Mouse (Mus musculus): Measurements from ENCODE around the gene Ift57. TPM values are rescaled to one million over a fixed set of nuclear protein-coding genes. Genes with fewer than 3 reads are reported as not detected.

The Ift57 gene
- polyA plus RNA-seq, 1 experiment from 2014 or later, result 30.7 TPM

DNA sequence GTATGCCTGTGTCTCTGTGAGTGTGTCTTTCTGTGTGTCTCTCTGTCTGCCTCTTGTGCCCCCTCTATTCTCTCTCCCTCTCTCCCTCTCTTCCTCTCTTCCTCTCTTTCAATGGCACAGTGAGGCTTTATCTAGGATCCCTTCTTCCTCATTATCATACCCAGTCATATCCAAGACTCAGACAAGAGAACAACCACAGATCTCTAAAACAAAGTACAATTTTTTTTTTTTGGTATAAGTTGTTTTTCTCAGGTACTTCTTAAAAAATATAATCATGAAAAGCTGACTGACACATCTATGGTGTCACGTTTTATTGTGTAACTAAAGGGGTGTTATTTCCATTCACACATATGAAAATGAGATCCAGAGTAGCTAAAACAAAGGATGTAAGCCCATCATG lies 74.0 kb downstream of the Ift57 start:
- H3K36me3 ChIP-seq, result no peaks in the 10 kb centered on the region
- H3K4me1 ChIP-seq (replicated peaks), result peaks cover 3% of the 10 kb centered on the region; the same call in 1 of the 2 replicates
- no peaks in the 10 kb centered on the region for H3K9me3 ChIP-seq
- H3K27me3 ChIP-seq, result no peaks in the 10 kb centered on the region
- ATAC-seq (ENCODE audit: insufficient number of reproducible peaks, insufficient read depth, low FRiP score, low TSS enrichment, low read depth), result no peak
- H3K9ac ChIP-seq (replicated peaks), result no peak overlapping the region
- WGBS, result 91% methylated on average over 1 of the region's 1 CpGs
- no peak overlapping the region for H3K27ac ChIP-seq
- no peak overlapping the region for H3K4me2 ChIP-seq
- no peak overlapping the region for H3K4me3 ChIP-seq (replicated peaks)

- ATAC-seq (ENCODE audit: insufficient number of reproducible peaks, insufficient read depth, low FRiP score, low TSS enrichment, low read depth), result no peak
- no peak overlapping the region for H3K9ac ChIP-seq (replicated peaks)
- peaks cover 5% of the 10 kb centered on the region; the same call in 1 of the 2 replicates for H3K4me1 ChIP-seq (replicated peaks)
- H3K27me3 ChIP-seq, result no peaks in the 10 kb centered on the region
- H3K9me3 ChIP-seq, result no peaks in the 10 kb centered on the region
- no peak overlapping the region for H3K4me2 ChIP-seq
- H3K4me3 ChIP-seq (replicated peaks), result no peak overlapping the region
- H3K27ac ChIP-seq, result no peak overlapping the region
- no peaks in the 10 kb centered on the region for H3K36me3 ChIP-seq
- 78% methylated on average over 18 of the region's 18 CpGs for WGBS
Measured at GRCm38 (mm10) chr16:49774059-49775001, 75.3 kb downstream of the Ift57 start.

DNA sequence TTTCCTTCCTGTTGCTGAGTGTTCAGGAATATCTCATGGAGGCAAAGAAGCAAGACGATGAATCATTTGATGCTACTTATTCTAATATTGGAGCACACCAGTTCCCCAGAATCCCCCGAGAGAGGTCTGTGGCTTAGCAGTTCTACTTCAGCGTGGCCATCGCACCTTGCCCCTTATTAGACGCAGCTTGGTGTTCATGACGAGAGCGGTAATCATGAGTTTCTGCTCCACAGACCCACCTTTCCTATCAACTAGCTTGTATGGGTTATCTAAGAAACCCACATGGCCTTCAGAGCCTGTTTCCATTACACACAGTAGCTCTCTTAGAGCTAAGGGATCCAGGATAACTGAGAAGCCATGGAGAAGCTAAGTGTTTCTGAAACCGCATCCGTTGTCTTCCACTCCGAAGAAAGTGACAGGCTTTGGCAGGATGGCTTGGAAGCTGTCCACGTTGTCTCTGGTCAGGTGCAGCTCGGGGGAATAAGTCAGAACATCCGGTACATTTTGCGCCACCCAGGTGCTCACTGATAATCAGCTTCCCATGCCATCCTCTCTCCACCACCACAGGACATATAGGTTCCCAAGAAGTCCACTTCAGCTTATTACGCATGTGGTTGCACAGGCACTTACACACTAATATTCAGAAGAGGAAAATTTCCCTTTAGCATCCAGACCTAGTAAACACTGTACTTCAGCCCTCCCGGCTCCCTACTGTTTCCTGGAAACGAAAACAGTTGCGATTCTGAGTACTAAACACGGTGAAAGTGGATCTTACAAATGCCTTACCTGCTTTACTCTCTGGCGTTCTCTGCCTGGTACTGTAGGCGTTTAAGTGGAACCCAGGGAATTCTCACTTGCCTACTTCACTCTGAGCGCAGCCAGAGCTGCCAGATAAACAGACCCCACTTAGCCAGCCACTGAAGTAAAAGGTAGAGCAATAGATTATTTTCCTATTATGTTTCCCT lies 76.3 kb downstream of the Ift57 start:
- no peak for ATAC-seq (ENCODE audit: insufficient number of reproducible peaks, insufficient read depth, low FRiP score, low TSS enrichment, low read depth)
- 77% methylated on average over 22 of the region's 22 CpGs for WGBS
- H3K9me3 ChIP-seq, result no peaks in the 10 kb centered on the region
- no peak overlapping the region for H3K9ac ChIP-seq (replicated peaks)
- no peak overlapping the region for H3K4me3 ChIP-seq (replicated peaks)
- peaks cover 5% of the 10 kb centered on the region; the same call in 1 of the 2 replicates for H3K4me1 ChIP-seq (replicated peaks)
- no peaks in the 10 kb centered on the region for H3K27me3 ChIP-seq
- no peak overlapping the region for H3K4me2 ChIP-seq
- no peaks in the 10 kb centered on the region for H3K36me3 ChIP-seq
- no peak overlapping the region for H3K27ac ChIP-seq

DNA sequence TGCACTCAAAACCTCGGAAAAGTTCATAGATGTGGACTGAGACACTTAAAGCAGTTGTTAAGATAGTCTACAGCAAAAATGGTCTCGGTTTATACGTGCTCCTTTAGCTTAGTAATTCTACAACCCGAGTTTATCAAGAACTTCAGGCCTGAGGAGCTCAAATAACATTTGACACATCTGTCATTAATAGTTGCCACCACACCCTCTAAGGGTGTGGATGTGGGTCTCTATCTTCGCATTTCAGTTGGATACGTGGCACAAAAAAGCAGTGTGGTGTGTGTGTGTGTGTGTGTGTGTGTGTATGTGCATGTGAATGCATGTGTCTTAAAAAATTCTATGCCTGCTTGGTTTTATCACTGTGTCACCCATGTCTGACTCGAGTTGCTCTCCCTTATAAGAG lies 77.9 kb downstream of the Ift57 start:
- ATAC-seq (ENCODE audit: insufficient number of reproducible peaks, insufficient read depth, low FRiP score, low TSS enrichment, low read depth), result no peak

GRCm38 (mm10) chr16:49781556-49782156 lies 82.6 kb downstream of the Ift57 start:
- H3K9me3 ChIP-seq, result no peaks in the 10 kb centered on the region
- H3K9ac ChIP-seq (replicated peaks), result no peak overlapping the region
- WGBS, result 88% methylated on average over 5 of the region's 5 CpGs
- H3K4me1 ChIP-seq (replicated peaks), result 0 out of 2 replicates have a peak, but pooled peaks cover 2% of the 10 kb centered on the region
- H3K4me2 ChIP-seq, result no peak overlapping the region
- no peak overlapping the region for H3K27ac ChIP-seq
- no peaks in the 10 kb centered on the region for H3K36me3 ChIP-seq
- H3K27me3 ChIP-seq, result no peaks in the 10 kb centered on the region
- H3K4me3 ChIP-seq (replicated peaks), result no peak overlapping the region
- ATAC-seq (ENCODE audit: insufficient number of reproducible peaks, insufficient read depth, low FRiP score, low TSS enrichment, low read depth), result no peak

More for the DNA sequence above, 77.9 kb downstream of the Ift57 start:
- no peak overlapping the region for H3K9ac ChIP-seq (replicated peaks)
- no peak overlapping the region for H3K27ac ChIP-seq
- H3K4me3 ChIP-seq (replicated peaks), result no peak overlapping the region
- H3K4me2 ChIP-seq, result no peak overlapping the region
- H3K9me3 ChIP-seq, result no peaks in the 10 kb centered on the region
- H3K4me1 ChIP-seq (replicated peaks), result peaks cover 5% of the 10 kb centered on the region; the same call in 1 of the 2 replicates
- no peaks in the 10 kb centered on the region for H3K27me3 ChIP-seq
- 77% methylated on average over 7 of the region's 7 CpGs for WGBS
- H3K36me3 ChIP-seq, result no peaks in the 10 kb centered on the region

DNA sequence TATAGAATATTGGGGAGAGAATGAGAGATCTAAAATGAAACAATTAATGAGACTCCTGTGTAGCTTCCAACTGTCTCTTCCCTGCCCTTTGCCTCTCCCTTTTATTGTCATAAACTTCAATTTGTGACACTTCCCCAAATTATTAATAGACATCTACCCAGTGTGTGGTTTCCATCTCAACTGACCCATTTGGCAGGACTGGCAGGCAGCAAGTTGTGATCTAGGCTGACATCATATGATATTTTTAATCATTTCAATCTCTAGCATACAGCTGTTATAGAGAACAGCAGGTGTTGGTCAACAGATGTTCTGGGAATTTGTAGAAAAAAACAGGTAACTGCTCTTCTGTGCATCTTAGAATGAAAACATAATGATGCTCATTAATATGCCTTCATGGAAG lies 84.3 kb downstream of the Ift57 start:
- no peak overlapping the region for H3K4me2 ChIP-seq
- H3K27ac ChIP-seq, result no peak overlapping the region
- H3K9ac ChIP-seq (replicated peaks), result no peak overlapping the region
- H3K27me3 ChIP-seq, result no peaks in the 10 kb centered on the region
- H3K9me3 ChIP-seq, result no peaks in the 10 kb centered on the region
- H3K36me3 ChIP-seq, result no peaks in the 10 kb centered on the region
- H3K4me3 ChIP-seq (replicated peaks), result no peak overlapping the region
- no peak for ATAC-seq (ENCODE audit: insufficient number of reproducible peaks, insufficient read depth, low FRiP score, low TSS enrichment, low read depth)
- 0 out of 2 replicates have a peak, but pooled peaks cover 2% of the 10 kb centered on the region for H3K4me1 ChIP-seq (replicated peaks)

DNA sequence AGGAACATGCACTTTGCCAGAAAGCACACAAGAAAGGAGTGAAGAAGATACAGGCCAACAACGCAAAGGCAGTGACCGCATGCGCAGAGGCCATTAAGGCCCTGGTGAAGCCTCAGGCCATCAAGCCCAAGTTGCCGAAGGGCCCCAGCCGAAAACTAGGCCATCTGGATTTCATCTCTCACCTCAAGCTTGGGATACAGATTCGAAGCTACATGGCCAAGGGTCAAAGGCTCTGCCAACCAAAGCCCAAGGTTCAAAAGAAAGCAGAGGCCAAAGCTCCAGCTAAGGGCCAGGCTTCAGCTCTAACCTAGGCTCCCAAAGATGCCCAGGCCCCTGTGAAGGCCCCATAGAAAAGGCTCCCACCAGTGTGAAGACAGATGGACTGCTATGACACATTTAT lies 87.1 kb downstream of the Ift57 start:
- Histone ChIP-seq H3K4me1 (replicated peaks) (no peaks in the 10 kb centered on the region), H3K27ac (no peak overlapping the region), H3K36me3 (no peaks in the 10 kb centered on the region), H3K9ac (replicated peaks) (no peak overlapping the region), H3K4me2 (no peak overlapping the region), H3K4me3 (replicated peaks) (no peak overlapping the region), H3K9me3 (no peaks in the 10 kb centered on the region), H3K27me3 (no peaks in the 10 kb centered on the region)
- WGBS, result 75% methylated on average over 6 of the region's 6 CpGs
- ATAC-seq (ENCODE audit: insufficient number of reproducible peaks, insufficient read depth, low FRiP score, low TSS enrichment, low read depth), result no peak

DNA sequence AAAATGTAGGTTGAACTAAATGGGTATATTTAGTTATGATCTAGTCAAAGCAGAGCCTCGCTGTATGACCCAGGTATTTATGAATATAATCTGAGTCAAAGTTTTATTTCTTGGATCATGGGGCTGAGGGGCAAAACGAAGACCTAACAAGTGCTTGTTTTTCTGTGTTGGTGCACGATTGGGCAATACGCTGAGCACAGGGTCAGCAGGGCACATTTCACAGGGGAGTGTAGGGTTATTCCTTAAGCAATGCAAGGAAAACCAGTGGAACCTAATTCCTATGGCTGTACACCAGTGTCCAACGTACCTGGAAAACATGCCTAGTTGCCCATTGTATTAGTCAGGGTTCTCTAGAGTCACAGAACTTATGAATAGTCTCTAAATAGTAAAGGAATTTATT lies 88.7 kb downstream of the Ift57 start:
- H3K9ac ChIP-seq (replicated peaks), result no peak overlapping the region
- WGBS, result 91% methylated on average over 5 of the region's 5 CpGs
- no peaks in the 10 kb centered on the region for H3K36me3 ChIP-seq
- no peak overlapping the region for H3K27ac ChIP-seq
- H3K9me3 ChIP-seq, result no peaks in the 10 kb centered on the region
- H3K4me3 ChIP-seq (replicated peaks), result no peak overlapping the region
- no peak overlapping the region for H3K4me2 ChIP-seq
- no peaks in the 10 kb centered on the region for H3K27me3 ChIP-seq
- no peak for ATAC-seq (ENCODE audit: insufficient number of reproducible peaks, insufficient read depth, low FRiP score, low TSS enrichment, low read depth)
- 0 out of 2 replicates have a peak, but pooled peaks cover under 1% of the 10 kb centered on the region for H3K4me1 ChIP-seq (replicated peaks)

GRCm38 (mm10) chr16:49790575-49791465 lies 91.8 kb downstream of the Ift57 start:
- no peaks in the 10 kb centered on the region for H3K9me3 ChIP-seq
- no peak overlapping the region for H3K9ac ChIP-seq (replicated peaks)
- no peak overlapping the region for H3K4me2 ChIP-seq
- H3K27ac ChIP-seq, result no peak overlapping the region
- no peak overlapping the region for H3K4me3 ChIP-seq (replicated peaks)
- 91% methylated on average over 9 of the region's 9 CpGs for WGBS
- H3K36me3 ChIP-seq, result no peaks in the 10 kb centered on the region
- peaks cover 4% of the 10 kb centered on the region; the same call in 1 of the 2 replicates for H3K4me1 ChIP-seq (replicated peaks)
- H3K27me3 ChIP-seq, result no peaks in the 10 kb centered on the region
- no peak for ATAC-seq (ENCODE audit: insufficient number of reproducible peaks, insufficient read depth, low FRiP score, low TSS enrichment, low read depth)

GRCm38 (mm10) chr16:49792446-49792878 lies 93.4 kb downstream of the Ift57 start:
- no peak overlapping the region for H3K4me2 ChIP-seq
- no peak overlapping the region for H3K9ac ChIP-seq (replicated peaks)
- H3K4me1 ChIP-seq (replicated peaks), result peaks cover 4% of the 10 kb centered on the region; the same call in 1 of the 2 replicates
- no peaks in the 10 kb centered on the region for H3K36me3 ChIP-seq
- 53% methylated on average over 9 of the region's 9 CpGs for WGBS
- H3K4me3 ChIP-seq (replicated peaks), result no peak overlapping the region
- no peaks in the 10 kb centered on the region for H3K27me3 ChIP-seq
- ATAC-seq (ENCODE audit: insufficient number of reproducible peaks, insufficient read depth, low FRiP score, low TSS enrichment, low read depth), result no peak
- no peaks in the 10 kb centered on the region for H3K9me3 ChIP-seq
- H3K27ac ChIP-seq, result no peak overlapping the region
